Mouse (Mus musculus): Measurements from ENCODE around the gene Ctf1. TPM values are rescaled to one million over a fixed set of nuclear protein-coding genes. Genes with fewer than 3 reads are reported as not detected.
A peak's percentile ranks its signal among the peaks of the same experiment; 100 is the strongest.

Ctf1 gene
- 4.2 and 5.5 TPM in 2 replicates for total RNA-seq (2014; fragmentation: Nextera tagmentation)
- 1.9 and 3.0 TPM in 2 replicates for total RNA-seq (2017)

DNA sequence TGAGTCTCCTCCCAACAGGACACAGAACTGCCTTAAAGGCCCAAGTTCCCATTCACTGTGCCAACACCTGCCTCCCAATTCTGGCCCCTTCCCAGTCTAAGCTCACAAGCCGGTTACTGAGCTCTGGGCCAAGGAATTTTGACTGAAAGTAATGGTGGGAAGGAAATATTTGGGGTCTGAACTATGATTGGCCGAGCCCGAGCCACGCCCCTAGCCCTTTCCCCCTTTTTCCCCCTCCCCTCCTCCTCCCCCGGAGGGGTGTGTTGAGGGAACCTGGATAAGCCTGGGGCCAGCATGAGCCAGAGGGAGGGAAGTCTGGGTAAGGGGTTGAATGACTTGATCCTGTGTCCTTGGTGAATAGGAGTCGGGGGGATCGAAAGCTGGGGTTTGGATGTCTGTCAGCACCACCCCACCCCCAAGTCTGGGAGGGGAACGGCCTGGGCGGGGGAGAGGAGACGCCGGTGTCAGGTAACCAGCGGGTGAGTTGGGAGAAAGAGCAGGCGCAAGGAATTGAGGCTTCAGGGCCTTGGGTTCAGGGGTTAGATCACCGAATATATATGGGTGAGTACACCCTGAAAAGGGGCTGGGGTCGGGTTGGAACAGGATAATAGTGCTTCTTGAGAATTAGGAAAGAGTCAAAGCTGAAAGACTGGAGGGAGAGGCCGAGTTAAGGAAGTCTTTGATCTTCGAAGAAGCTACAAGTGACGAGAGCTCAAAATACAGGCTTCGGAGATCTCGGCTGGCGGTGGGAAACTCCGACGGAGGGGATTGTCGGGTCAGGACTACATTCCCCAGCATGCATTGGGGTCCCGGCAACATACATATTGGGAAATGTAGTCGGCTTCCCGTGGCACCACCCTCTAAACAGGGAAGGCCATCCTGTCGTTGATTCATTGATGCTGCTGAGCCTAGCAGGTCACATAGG lies at the start of gene Ctf1:
Ctf1 (plus strand) TSS at position 276 of the 925 bp plus-strand sequence.
- ATAC-seq (replicated peaks; ENCODE audit: low FRiP score, low TSS enrichment, poor library complexity, severe bottlenecking), result peak; percentile 48

DNA sequence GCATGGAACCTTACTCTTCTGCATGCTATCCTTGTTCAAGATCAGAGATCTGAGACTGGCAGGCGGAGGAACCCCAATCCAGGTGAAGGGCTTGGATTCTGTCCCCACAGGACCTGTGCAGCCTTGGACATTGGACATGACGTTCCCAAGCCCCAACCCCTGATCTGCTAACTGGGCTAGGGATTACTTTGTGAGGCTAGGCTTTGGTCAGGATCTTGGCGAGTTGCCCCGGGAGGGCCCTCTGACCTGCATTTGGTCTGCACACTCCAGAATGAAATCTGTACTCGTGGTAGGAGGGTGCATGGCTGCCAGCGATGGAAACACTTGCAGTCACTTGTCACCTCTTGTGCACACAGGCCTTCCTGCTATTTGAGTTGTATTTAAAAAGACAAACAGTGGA lies 49.6 kb upstream of the Ctf1 start:
- ATAC-seq (replicated peaks; ENCODE audit: low FRiP score, low TSS enrichment, poor library complexity, severe bottlenecking), result no peak

DNA sequence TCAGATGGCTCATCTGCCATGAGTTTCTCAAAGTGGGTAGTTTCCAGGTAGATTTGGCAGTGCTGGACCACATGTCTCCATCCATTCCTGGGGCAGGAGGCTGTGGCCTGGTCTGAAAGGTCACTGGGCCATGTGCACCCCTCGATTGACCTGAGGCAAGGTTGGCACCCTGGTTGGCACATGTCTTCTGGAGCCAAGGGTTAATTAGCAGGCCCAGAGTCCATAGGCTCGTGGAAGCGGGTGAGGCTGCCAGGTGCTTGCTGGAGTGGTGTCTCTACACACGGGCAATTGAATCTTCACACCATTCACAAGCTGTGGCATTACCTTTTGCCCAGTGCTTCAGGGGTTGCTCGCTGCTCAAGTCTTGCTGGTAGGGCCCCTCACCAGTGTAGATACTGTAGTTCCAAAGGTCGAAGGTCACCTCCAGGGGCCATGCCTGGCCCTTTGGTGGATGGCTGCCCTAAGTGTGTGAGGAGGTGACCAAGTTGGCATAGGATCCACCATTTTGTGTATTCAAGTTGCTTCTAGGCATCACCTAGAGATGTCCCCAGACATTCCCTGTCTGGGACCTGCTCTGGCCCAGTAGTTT lies 46.4 kb upstream of the Ctf1 start:
- ATAC-seq (replicated peaks; ENCODE audit: low FRiP score, low TSS enrichment, poor library complexity, severe bottlenecking), result no peak

DNA sequence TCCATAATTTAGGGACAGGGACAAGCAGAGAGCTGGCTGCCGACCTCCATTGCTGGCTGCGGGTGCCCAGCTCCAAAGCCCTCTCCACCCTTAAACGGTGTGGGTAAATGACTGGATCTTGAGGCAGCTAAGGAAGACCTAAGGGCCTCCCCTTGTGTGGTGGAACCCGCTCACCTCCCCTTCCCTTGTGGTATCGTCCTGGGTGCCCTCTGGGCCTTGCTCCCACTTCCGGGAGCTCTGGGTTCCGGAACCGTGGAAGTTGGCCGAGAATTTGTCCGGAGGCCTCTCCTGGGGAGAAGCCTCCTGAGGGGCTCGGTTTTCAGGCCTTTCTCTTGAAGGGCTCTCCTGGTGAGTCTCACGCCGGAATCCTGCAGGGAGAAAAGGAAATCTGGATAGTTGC lies 45.9 kb upstream of the Ctf1 start:
- no peak for ATAC-seq (replicated peaks; ENCODE audit: low FRiP score, low TSS enrichment, poor library complexity, severe bottlenecking)

DNA sequence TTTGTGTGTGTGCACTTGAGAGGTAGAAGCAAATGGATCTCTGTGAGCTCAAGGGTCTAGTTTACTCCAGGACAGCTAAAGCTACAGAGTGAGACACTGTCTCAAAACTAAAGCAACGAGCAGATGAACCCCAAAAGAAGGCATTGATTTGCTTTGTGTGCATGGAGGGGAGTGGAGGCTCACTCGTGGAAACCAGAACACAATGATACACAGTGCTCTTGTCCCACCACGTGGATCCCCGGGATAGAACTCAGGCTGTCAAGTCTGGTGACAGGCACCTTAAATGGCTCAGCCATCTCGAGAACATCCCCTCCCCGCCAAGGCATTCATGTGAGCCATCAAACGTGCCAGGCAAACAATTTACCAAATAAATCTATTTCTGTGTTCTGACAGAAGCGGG lies 45.4 kb upstream of the Ctf1 start:
- no peak for ATAC-seq (replicated peaks; ENCODE audit: low FRiP score, low TSS enrichment, poor library complexity, severe bottlenecking)

DNA sequence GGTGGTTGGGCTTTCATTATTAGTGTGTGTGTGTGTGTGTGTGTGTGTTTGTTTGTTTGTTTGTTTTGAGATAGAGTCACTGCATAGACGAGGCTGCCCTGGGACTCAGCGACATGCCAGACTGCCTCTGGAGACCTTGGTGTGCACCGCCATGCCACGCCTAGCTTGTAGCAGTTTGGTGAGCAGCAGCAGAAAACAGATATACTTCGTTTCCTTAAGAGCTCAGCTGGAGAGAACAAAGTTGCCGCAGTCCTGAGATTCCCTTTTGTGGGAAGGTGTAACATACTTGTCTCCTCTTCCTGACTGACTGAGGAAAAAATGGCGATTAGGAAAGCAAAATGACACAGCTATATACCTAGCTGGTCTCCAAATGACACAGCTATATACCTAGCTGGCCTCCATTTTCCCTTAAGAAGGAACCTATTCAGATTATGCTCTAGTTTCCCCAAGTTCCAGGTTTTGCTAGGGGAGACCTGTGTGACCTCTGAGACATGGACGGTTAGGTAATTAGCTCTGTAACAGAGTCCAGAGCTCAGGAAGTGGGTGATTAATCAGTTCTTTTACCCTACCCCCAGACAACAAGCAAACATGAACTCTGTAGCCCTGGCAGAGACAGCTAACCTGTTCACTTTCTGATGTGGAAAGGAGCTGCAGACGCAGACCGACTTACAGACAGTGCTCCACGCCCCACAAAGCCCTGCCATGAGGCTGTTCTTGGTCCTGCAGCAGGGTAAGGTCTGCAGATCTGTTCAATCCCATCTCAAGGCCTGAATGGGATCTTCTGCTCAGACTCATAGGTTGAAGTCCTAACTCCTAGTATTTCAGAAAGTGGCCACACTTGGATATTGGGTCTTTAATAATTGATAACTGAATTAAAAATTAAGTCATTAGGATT lies 40.4 kb upstream of the Ctf1 start:
- ATAC-seq (replicated peaks; ENCODE audit: low FRiP score, low TSS enrichment, poor library complexity, severe bottlenecking), result no peak

DNA sequence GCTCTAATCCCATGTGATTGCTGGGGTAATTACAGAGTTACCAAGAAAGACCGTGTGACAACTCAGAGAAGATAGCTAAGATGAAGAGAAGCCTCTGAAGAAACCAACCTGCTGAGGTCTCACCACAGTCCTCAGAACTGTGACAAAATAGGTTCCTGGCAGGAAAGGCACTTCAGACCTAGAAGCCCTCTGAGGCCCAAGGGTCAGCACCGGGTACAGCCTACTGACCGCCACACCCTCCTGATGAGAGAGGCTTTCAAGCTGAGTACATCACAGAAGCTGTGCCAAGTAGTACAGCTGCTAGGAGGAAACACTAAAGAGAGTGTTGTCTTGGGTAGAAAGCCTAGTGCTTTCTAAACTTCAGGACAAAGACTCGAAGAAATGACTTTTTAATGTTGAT lies 39.8 kb upstream of the Ctf1 start:
- no peak for ATAC-seq (replicated peaks; ENCODE audit: low FRiP score, low TSS enrichment, poor library complexity, severe bottlenecking)

DNA sequence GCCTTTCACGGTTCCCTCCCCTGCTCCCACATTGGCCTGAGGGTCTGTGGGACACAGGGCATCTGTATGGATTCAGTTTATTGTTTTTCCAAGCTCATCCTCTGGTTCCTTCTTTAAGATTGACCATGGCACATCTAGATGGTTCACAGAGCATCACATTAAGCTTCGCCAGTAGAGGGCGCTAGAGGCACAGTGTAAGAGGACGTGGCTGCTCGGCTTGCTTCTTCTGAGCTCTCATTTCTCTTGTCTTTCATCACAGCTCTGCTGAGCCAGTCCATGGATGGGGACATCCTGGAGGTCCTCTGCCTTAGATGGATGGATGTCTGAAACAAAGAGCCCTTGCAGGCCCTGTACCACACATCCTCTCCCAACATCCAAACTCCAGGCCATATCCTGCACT lies 37.6 kb upstream of the Ctf1 start:
- ATAC-seq (replicated peaks; ENCODE audit: low FRiP score, low TSS enrichment, poor library complexity, severe bottlenecking), result peak; percentile 83

DNA sequence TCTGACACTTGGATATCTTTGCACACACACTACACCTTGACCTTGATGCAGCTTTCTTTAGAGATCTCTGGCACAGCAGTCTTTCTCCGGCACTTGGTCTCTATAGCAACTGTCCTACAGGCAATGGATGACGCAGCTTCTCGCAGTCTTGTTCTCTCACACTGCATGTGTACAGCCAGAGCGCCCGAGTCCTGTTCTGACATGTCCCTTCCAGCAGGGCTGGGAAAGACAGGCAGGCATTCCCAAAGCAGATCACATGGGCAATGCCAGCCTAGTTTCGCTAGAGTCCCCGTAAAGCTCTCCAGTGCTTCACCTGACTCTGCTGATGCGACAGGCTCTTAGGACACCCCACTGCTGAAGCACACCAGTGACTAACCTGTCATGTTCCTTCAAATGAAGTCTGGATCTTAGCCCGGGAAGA lies 37.1 kb upstream of the Ctf1 start:
- 0 out of 2 replicates have a peak, but pooled peaks have one; percentile 6 for ATAC-seq (replicated peaks; ENCODE audit: low FRiP score, low TSS enrichment, poor library complexity, severe bottlenecking)

DNA sequence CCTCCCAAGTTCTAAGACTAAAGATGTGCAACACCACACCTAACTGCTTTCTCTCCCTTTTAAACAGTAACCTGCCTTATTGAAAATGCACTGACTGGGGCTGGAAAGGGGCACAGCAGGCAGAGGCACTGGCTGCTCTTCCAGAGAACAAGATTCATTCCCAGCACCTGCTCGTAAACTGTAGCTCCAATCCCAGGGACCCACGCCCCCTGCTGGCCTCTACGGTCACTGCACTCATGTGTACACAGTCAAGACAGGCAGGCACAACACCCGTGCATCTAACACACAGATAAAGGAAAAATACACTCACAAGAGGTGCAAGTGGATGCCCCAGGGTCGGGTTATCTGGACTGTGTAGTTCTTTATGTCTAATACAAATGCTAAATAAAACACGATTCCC lies 35.5 kb upstream of the Ctf1 start:
- ATAC-seq (replicated peaks; ENCODE audit: low FRiP score, low TSS enrichment, poor library complexity, severe bottlenecking), result 0 out of 2 replicates have a peak, but pooled peaks have one; percentile 43

DNA sequence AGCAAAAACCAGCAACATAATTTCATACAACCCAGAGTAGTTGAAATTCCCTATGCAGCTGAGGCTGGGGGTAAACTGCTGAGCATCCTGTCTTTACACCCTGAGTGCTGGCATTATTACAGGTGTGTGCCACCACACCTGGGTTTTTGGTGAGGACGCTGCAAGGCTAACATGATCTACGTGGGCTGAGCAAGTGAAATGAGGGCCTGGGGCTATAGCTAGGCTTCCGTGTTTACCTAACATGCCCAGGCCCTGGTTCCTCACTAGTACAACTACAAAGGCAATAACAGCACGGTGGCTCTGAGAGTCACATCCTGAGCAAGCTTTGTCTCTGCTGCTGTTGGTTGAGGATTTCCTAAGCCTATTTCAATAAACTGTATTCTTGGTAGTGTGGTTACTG lies 34.9 kb upstream of the Ctf1 start:
- ATAC-seq (replicated peaks; ENCODE audit: low FRiP score, low TSS enrichment, poor library complexity, severe bottlenecking), result no peak

DNA sequence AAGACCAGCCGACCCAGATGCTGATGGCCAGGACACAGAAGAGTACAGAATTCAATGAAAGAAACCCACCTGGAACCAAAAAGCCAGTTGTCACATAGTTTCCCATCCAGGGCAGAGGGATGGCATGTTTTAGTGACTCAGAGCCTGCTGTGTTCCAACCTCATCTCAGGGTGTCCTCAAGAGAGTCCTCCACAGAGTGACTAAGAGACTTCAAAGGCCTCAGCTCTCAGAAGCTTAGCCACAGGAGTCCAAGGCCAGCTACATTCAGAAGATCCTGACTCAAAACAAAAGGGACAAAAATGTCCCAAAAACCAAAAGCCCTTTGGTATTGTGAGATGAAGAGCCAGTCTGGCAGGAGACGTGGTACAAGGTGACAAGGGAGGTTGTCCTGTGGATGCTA lies 33.7 kb upstream of the Ctf1 start:
- no peak for ATAC-seq (replicated peaks; ENCODE audit: low FRiP score, low TSS enrichment, poor library complexity, severe bottlenecking)

DNA sequence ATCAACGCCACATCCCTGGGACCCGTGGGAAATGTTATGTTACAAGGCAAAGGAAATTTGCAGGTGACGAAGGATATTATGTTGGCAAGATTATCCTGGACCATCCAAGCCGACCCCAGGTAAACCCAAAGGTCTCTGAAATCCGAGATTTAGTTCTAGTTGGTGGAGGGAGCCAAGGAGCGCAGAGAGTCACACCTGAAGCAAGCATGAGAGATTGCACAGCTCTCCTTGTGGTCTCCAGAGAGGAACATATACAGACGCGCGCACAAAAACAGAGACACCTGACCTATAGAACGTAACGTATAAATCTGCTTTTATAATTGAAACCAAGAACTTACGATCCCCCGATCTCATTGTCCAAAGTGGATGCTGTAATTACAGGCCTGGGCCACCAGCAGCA lies 32.0 kb upstream of the Ctf1 start:
- no peak for ATAC-seq (replicated peaks; ENCODE audit: low FRiP score, low TSS enrichment, poor library complexity, severe bottlenecking)

DNA sequence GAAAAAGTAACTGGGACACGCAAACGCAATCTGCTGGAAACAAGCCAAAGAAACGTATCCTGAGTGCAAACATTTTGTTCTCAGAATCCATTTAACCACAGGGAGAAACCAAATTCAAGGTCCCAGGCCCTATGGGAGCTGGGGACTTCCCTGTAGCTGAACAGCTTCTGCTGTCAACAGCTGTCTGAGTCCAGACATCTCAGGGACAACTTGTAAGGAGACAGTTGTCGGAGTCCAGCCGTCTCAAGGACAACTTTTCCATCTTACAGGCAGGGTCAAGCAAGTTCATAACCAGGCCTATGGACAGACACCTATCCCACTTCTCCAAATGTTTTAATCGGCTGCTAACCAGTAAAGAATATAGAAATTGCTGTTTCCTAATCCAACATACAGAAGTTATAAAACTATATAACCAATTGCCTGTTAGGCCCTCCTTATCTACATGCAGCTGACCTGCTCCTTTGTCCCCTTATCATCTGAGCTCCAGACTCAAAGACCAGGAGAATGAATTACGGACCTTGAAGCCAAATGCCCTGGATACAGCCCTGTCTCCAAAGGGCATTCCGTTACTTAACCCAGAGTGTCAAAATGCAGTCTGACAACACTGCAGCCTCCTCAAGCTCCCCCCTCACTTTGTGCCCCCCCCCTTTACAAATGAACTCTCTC lies 30.5 kb upstream of the Ctf1 start:
- ATAC-seq (replicated peaks; ENCODE audit: low FRiP score, low TSS enrichment, poor library complexity, severe bottlenecking), result peak; percentile 79

DNA sequence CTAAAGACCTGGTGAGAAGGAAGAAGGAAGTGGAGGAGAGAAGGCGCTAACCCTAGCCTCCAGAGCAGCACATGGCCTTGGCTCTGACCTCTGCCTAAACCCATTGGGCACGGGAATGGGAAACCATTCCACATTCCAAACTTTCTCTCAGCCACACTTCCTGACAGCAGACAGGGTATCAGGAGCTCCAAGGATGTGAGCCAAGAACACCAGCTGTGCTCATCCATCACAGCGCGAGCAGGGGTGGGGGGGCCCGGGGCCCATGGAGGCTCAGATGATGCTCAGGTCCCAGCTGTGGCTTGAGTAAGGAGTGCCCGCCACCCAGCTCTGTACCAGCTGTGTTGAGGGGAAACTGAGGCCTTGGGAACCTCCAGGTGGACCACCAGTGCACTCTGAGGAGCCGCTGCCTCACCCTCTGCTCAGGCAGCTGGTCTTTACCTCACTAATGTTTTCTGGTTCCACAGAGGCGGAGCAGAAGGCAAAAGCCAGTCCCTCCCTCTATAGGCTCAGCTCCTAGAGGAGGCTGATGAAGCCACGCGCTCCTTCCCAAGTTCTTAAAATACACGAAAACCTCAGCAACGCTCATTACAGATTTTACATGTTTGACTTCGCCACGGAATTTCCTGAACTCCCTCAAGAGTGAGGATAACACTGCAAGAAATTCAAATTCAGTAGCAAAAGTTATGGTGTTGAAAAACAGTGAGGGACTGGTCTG lies 27.1 kb upstream of the Ctf1 start:
- ATAC-seq (replicated peaks; ENCODE audit: low FRiP score, low TSS enrichment, poor library complexity, severe bottlenecking), result no peak

DNA sequence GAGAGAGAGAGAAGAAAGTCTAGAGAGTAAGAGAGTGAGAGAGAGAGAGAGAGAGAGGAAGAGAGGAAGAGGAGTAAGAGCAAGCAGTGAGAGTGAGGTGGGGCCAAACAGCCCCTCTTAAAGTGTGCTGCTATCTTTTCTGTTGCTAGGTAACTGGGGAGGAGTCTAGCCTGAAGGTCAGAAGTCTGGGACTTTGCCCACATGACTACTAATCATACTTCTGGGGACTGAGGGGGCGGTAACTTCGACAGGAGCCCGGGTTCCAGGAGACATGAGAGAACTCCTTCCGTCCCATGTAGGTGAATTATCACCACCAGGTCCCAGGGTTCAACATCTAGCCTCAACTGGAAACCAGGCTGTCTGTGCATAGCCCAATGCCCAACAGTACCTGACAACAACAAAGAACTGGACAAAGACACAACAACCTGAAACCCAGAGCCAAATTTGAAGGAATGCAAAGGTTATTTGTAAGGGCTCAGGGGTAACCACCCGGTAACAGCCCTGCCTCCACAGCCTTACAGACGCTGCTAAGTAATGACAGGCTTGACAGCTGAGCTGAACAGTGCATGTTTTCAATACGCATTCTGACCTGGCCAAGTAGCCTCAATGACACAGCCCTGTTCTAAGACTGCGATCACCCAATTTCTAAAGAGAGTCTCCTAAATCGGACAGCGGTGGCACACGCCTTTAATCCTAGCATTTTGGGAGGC lies 25.6 kb upstream of the Ctf1 start:
- no peak for ATAC-seq (replicated peaks; ENCODE audit: low FRiP score, low TSS enrichment, poor library complexity, severe bottlenecking)

DNA sequence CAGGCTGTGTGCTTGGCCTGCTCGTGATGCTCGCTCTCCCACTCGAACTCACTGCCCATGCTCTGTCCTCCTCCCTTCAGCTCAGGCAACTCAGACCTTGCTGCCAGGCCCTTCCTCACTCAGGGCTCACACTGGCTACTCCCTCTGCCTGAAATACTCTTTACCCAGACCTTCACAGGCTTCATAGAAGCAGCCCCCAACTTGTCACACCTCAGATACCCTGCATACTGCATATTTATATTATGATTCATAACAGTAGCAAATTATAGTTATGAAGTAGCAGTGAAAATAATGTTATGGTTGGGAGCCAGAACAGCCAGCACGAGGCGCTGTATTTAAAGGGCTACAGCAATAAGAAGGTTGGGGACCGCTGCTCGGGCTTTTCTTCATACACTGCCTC lies 23.6 kb upstream of the Ctf1 start:
- ATAC-seq (replicated peaks; ENCODE audit: low FRiP score, low TSS enrichment, poor library complexity, severe bottlenecking), result no peak

DNA sequence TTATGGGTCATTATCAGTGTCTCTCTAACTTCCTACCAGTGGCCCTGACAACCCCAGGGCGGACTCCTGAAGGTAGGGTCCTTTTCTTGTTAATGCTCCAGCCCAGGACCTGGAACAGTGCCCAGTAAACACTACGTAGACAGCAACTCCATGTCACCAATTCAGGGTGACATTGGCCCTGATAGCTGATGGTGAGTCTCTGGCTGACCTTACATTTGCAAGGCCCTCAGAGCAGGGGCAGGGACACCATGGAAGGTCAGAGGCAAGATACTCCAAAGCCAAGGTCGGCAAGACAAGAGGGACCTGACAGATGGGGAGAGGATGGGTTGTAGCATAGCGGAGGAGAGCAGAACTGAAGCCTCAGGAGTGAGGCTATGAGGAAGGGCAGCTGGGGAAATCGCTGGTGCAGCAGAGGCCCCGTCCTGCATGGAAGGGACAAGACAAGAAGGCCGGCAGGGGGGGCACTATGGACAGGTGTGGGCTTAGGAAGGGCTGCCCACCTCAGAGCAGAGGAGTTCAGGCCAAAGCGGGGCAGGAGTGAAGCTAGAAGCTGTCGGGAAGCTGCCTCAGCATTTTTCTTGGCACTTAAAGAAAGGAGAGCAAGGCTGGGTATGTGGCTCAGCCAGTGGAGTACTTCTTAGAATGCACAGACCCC lies 22.8 kb upstream of the Ctf1 start:
- ATAC-seq (replicated peaks; ENCODE audit: low FRiP score, low TSS enrichment, poor library complexity, severe bottlenecking), result no peak
